Mouse (Mus musculus) hindbrain, embryonic 11.5 days (tissue): Measurements from ENCODE around the gene Gm20388. TPM values are rescaled to one million over a fixed set of nuclear protein-coding genes. Genes with fewer than 3 reads are reported as not detected.
A peak's percentile ranks its signal among the peaks of the same experiment; 100 is the strongest.

Source experiments
- ATAC-seq: fragments of 200-750 bp; cut with Nextera tagmentation; 2 replicates; pipeline ENCODE4 v1.8.0; 2017; ENCODE audit warnings: mild to moderate bottlenecking, moderate TSS enrichment, moderate library complexity; ENCODE audit not compliant: low FRiP score
- DNase-seq: peaks from one replicate; pipeline ENCODE4 v3.0.0-alpha.2; 2015; ENCODE audit warnings: low spot score
- H3K27ac ChIP-seq: fragments of 300-500 bp; sonication (generic); 2 replicates; pipeline ENCODE4 v1.5.1; 2014; ENCODE audit warnings: mild to moderate bottlenecking, low read depth, low read length
- H3K27me3 ChIP-seq: fragments of 300-500 bp; sonication (generic); 2 replicates; pipeline ENCODE4 v1.6.1; 2014; ENCODE audit warnings: mild to moderate bottlenecking, low read length, moderate library complexity, mixed read lengths; ENCODE audit not compliant: control insufficient read depth, insufficient read depth
- H3K36me3 ChIP-seq: fragments of 300-500 bp; sonication (generic); 2 replicates; pipeline ENCODE4 v1.6.1; 2014; ENCODE audit warnings: mild to moderate bottlenecking, low read length, moderate library complexity, mixed read lengths; ENCODE audit not compliant: control insufficient read depth, insufficient read depth
- H3K4me1 ChIP-seq: fragments of 300-500 bp; sonication (generic); replicated peaks from 2 replicates; pipeline ENCODE4 v1.6.1; 2014; ENCODE audit warnings: low read length, mixed read lengths; ENCODE audit not compliant: control insufficient read depth, insufficient read depth
- H3K4me2 ChIP-seq: fragments of 300-500 bp; sonication (generic); replicated peaks from 2 replicates; pipeline ENCODE4 v1.6.1; 2014; ENCODE audit warnings: mild to moderate bottlenecking, low read depth, low read length
- H3K4me3 ChIP-seq: fragments of 300-500 bp; sonication (generic); 2 replicates; pipeline ENCODE4 v1.5.1; 2014; ENCODE audit warnings: low read depth, low read length
- H3K9ac ChIP-seq: fragments of 300-500 bp; sonication (generic); 2 replicates; pipeline ENCODE4 v1.6.1; 2014; ENCODE audit warnings: low read depth, low read length
- H3K9me3 ChIP-seq: fragments of 300-500 bp; sonication (generic); 2 replicates; pipeline ENCODE4 v1.6.1; 2016; ENCODE audit warnings: low read length; ENCODE audit not compliant: control insufficient read depth
- WGBS: fragments of 180-500 bp; shearing (Covaris S2); extraction: QIAGEN DNeasy Blood & Tissue Kit; methylation state at CpG from one replicate; pipeline ENCODE4 v1.1.7; 2014; 5-methylcytosine and 5-hydroxymethylcytosine counted together
- polyA plus RNA-seq: library from polyadenylated mRNA; unstranded; fragments of >200 nt; fragmentation: Nextera tagmentation; extraction: Ambion mirVana; gene quantifications from 2 replicates; pipeline ENCODE4 v1.2.1, GENCODE M21; 2014

Gene Gm20388
- polyA plus RNA-seq, 1 experiment from 2014 or later, result 11.8 TPM

DNA sequence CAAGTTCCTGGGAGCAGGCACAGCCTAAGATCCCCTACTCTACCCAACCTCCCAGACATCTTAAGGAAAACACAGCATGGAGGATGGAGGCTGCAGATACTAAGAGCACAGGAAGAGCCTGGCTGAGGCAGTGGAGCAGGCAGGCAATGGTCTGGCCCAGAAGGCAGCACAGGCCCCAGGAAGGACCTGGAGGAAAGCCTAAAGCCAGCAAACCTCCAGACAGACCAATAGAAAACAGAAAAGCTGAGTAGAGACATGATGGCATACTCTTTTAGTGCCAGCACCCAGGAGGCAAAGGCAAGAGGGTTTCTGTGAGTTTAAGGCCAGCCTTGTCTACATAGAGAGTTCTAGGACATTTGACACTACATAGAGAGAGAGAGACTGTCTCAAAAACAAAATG, 1702.8 kb downstream of the Gm20388 start:
- no peaks in the 10 kb centered on the region for H3K9me3 ChIP-seq
- H3K4me3 ChIP-seq, result no peak overlapping the region
- H3K4me2 ChIP-seq, result no peak overlapping the region
- no peak for ATAC-seq
- no peak for DNase-seq
- no peak overlapping the region for H3K27ac ChIP-seq
- H3K27me3 ChIP-seq, result no peaks in the 10 kb centered on the region
- H3K9ac ChIP-seq, result 0 out of 2 replicates have a peak overlapping the region, but pooled peaks have one; percentile 15
- H3K36me3 ChIP-seq, result 0 out of 2 replicates have a peak, but pooled peaks cover 2% of the 10 kb centered on the region
- no peaks in the 10 kb centered on the region for H3K4me1 ChIP-seq

DNA sequence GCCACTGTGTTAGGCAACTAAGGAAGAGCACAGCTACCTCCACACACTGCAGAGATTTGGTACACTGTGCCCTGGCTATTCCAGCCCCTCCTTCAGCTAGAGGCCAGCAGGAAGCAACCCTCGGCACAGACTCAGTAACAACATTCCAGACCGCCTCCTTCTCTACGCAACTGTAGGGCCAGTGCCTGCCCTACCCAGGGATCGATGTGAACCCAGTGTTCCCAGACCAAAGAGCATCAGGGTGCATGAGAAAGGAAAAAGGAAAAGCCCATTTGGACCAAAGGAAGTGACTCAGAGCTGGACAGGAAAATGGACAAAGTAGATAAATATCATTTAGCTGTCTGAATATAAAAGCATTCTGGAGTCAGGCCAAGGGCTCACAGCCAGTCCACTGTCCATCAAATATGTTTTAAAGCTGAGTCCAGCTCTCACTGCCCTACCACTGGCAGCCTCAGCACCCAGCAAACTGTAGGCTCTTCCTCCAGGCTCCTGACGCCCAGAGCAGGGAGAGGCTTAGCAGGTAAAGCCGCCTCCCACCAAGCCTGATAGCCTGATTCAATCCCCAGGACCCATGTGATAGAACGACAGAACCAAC, 1708.9 kb downstream of the Gm20388 start:
- H3K4me1 ChIP-seq, result no peaks in the 10 kb centered on the region
- H3K36me3 ChIP-seq, result no peaks in the 10 kb centered on the region
- DNase-seq, result no peak
- H3K27ac ChIP-seq, result no peak overlapping the region
- no peaks in the 10 kb centered on the region for H3K9me3 ChIP-seq
- H3K9ac ChIP-seq, result no peak overlapping the region
- 77% methylated on average over 7 of the region's 7 CpGs for WGBS
- H3K27me3 ChIP-seq, result no peaks in the 10 kb centered on the region
- H3K4me3 ChIP-seq, result no peak overlapping the region
- H3K4me2 ChIP-seq, result no peak overlapping the region
- no peak for ATAC-seq

DNA sequence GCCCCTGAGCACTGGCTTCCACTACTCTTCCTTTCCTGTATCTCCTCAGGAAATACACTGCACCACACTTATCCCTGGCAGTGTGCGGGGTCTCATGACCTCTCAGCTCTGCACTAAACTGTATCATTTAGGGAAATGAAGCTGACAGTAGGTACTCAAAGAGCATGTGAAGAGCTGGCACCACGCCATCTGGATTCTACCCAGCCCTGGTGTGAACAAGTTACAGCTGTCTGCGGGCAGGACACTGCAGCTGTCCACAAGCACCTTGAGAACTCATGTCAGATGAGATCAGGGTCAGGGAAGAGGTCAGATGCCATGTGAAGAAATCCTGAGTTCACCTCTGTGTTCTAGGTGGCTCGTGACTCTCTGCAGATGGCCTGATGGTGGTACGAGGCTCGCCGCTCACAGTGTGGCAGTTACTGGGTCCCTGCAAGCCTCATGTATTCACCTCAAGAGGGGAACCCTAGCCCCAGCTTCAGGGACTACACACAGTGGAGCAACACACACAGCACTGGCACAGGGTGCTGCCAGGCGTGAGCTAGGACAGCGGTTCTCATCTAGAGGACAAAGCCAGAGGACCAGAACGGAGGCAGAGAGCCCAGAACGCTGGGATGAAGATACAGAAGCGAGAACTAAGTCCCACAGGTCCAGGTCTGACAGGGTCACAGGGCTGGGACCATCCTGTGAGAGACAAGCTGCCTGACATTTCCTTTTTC, 1710.3 kb downstream of the Gm20388 start:
- Histone ChIP-seq H3K9me3 (no peaks in the 10 kb centered on the region), H3K27ac (no peak overlapping the region), H3K4me1 (no peaks in the 10 kb centered on the region), H3K4me2 (no peak overlapping the region), H3K27me3 (no peaks in the 10 kb centered on the region), H3K36me3 (no peaks in the 10 kb centered on the region), H3K9ac (no peak overlapping the region), H3K4me3 (no peak overlapping the region)
- ATAC-seq, result no peak
- 90% methylated on average over 12 of the region's 12 CpGs for WGBS
- no peak for DNase-seq

DNA sequence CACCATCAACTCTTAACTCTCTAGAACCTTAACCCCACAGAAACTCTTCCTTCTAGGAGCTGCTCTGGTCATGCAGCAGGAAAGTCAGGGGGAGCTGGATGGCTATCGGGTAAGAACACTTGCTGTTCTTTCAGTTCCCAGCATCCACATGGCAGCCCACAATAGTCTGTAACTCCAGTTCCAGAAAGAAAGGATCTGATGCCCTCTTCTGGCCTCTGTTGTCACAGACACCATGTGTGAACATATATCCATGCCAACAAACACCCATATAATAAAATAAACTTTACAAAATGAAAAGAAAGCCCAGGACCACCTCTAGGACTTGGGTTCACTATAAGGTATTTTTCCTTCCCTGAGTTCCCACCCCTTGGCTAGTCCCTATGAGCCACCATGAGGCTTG, 1711.2 kb downstream of the Gm20388 start:
- ATAC-seq (no peak), DNase-seq (no peak)
- Histone ChIP-seq H3K9ac (no peak overlapping the region), H3K27me3 (no peaks in the 10 kb centered on the region), H3K4me1 (no peaks in the 10 kb centered on the region), H3K4me3 (no peak overlapping the region), H3K4me2 (no peak overlapping the region), H3K27ac (no peak overlapping the region), H3K9me3 (no peaks in the 10 kb centered on the region), H3K36me3 (no peaks in the 10 kb centered on the region)
- 64% methylated on average over 1 of the region's 1 CpGs for WGBS

DNA sequence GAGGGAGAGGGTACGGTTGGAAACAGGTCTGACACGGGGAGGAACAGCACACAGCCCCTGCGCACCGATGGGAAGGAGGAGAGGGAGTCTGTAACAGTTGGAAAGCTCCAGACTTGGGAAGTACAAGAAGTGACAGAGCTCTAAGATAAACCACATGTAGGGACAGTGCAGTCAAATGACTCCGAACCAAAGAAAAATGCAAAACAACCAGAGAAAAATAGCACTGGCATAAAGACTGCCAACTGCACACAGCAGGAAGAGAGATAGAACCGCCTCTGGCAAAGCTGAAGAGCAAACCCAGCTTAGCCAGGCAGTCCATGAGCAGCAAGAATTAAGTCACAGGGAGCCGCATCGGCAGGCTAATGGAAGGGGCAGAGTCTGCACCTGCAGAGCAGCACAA, 1712.4 kb downstream of the Gm20388 start:
- Histone ChIP-seq H3K4me2 (no peak overlapping the region), H3K36me3 (0 out of 2 replicates have a peak, but pooled peaks cover 2% of the 10 kb centered on the region), H3K27ac (no peak overlapping the region), H3K9ac (no peak overlapping the region), H3K4me1 (no peaks in the 10 kb centered on the region), H3K9me3 (no peaks in the 10 kb centered on the region), H3K27me3 (no peaks in the 10 kb centered on the region), H3K4me3 (no peak overlapping the region)
- DNase-seq (no peak), ATAC-seq (no peak)
- 90% methylated on average over 8 of the region's 8 CpGs for WGBS

DNA sequence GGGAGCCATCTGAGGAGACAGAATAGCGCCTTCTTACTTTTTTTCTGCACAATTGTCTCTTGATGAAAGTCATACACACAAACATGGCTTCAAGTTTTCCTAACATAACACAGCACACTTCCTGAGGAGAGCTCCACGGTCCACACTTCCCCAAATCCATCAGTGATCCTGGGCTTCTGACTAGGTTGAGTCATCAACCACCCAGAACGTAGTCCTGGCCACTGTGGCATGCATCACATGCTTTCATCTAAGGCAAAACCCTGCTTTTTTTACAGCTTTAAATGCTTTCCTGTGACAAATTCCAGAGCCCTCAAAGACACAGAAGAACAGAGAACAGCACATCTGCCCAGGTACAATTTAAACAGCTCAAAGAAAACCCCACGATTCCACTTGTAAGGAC, 1718.0 kb downstream of the Gm20388 start:
- Histone ChIP-seq H3K9me3 (no peaks in the 10 kb centered on the region), H3K27ac (no peak overlapping the region), H3K27me3 (no peaks in the 10 kb centered on the region), H3K4me3 (no peak overlapping the region), H3K36me3 (0 out of 2 replicates have a peak, but pooled peaks cover 2% of the 10 kb centered on the region), H3K4me1 (no peaks in the 10 kb centered on the region), H3K9ac (no peak overlapping the region), H3K4me2 (no peak overlapping the region)
- DNase-seq (no peak), ATAC-seq (no peak)
- WGBS, result 96% methylated on average over 4 of the region's 4 CpGs

DNA sequence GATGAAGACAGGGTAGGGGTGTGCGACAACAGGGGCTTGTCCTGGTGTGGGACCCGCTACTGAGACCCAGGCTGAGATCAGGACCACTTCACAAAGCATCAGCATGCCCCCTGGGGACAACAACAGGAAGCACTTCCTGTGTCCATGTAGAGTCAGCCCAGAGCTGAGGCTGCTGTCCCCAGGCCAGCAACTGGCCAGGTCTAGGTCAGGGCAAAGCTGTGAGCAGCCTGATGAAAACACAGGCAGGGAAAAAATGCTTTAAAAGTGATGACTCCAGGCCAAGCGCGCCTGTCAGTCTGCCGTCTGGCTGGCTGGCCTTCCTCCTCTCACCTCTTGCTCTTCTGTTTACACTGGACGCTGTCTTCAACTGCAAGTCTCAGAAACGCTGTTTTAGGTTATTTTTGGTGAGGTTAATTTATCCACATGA, 1721.0 kb downstream of the Gm20388 start:
- Histone ChIP-seq H3K4me3 (no peak overlapping the region), H3K9ac (no peak overlapping the region), H3K27ac (no peak overlapping the region), H3K9me3 (no peaks in the 10 kb centered on the region), H3K4me2 (no peak overlapping the region), H3K27me3 (no peaks in the 10 kb centered on the region), H3K36me3 (0 out of 2 replicates have a peak, but pooled peaks cover 2% of the 10 kb centered on the region), H3K4me1 (no peaks in the 10 kb centered on the region)
- no peak for DNase-seq
- WGBS, result 77% methylated on average over 7 of the region's 7 CpGs
- no peak for ATAC-seq

DNA sequence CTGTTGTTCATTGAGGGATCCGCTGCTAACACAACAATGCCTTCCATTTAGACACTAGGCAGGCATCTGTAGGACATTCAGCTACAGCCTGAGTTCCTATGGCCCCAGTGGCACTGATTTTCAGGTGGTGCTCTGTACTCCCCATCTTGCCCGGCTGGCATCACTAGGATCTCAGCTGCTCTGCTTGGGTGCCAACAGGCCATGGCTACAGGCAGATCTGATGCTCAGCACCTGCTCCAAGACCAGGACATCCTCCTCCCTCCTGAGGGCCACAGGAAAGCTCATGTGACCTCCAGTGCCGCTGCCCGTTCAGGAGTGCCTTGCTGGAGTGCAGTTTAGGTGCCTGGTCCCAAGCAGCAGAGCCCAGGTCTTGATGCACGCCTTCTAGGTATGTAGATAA, 1721.8 kb downstream of the Gm20388 start:
- H3K4me3 ChIP-seq, result no peak overlapping the region
- H3K36me3 ChIP-seq, result 0 out of 2 replicates have a peak, but pooled peaks cover 2% of the 10 kb centered on the region
- H3K4me2 ChIP-seq, result no peak overlapping the region
- DNase-seq (no peak), ATAC-seq (no peak)
- no peak overlapping the region for H3K27ac ChIP-seq
- no peaks in the 10 kb centered on the region for H3K4me1 ChIP-seq
- WGBS, result 87% methylated on average over 5 of the region's 5 CpGs
- no peaks in the 10 kb centered on the region for H3K9me3 ChIP-seq
- no peak overlapping the region for H3K9ac ChIP-seq
- no peaks in the 10 kb centered on the region for H3K27me3 ChIP-seq

DNA sequence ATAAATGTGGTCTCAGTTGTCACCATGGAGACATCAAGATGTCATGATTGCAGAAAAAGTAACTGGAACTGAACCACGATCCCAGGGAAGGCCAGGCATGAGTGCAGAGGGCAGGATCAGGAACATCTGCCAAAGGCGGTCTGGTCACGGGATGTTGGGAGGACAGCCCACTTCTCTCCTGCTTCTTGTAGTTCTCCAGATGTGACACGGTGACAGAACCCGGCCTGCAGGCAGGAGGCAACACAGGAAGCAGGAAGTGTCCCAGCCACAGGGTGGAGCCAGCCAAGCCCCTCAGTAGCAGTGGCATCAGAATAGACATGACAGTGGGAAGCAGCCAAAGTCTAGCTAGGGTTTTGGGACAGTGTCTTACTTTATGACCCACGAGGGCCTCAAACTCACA, 1724.9 kb downstream of the Gm20388 start:
- no peak for ATAC-seq
- 79% methylated on average over 6 of the region's 6 CpGs for WGBS
- Histone ChIP-seq H3K36me3 (no peaks in the 10 kb centered on the region), H3K4me3 (no peak overlapping the region), H3K27ac (no peak overlapping the region), H3K27me3 (no peaks in the 10 kb centered on the region), H3K4me2 (no peak overlapping the region), H3K9ac (no peak overlapping the region), H3K9me3 (no peaks in the 10 kb centered on the region), H3K4me1 (no peaks in the 10 kb centered on the region)
- DNase-seq, result no peak
